Mouse (Mus musculus): ENCODE data around the gene 4921539E11Rik. TPM values are rescaled to one million over a fixed set of nuclear protein-coding genes. Genes with fewer than 3 reads are reported as not detected.
A peak's percentile ranks its signal among the peaks of the same experiment; 100 is the strongest.

Gene 4921539E11Rik
- polyA plus RNA-seq (2012), result not detected in 2 replicates

DNA sequence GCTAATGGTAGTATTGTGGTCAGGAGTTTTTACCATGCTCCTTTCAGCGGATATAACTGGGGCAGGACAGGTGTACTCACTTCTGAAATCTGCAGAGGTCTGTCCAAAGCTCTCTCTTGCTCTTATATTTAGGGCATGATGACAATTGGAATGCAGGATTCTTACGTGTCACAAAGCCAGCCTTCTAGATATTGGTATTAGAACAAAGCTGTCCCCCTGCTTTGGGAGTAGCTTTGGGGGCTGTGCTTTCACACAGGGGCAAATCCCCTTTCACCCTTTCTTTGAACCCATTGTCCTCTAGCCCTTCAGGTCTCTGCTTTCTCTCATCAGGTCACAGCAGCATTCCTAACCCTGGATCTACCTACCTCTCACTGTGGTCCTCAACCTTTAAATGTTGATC, at the start of gene 4921539E11Rik:
Gene 4921539E11Rik, minus strand, starts transcription at position 101 of the 400 bp plus-strand sequence.
- H3K4me3 ChIP-seq (replicated peaks), result no peak within 1 kb of the TSS
- H3K27me3 ChIP-seq (ENCODE audit: control insufficient read depth), result no peaks in the 10 kb centered on the region

DNA sequence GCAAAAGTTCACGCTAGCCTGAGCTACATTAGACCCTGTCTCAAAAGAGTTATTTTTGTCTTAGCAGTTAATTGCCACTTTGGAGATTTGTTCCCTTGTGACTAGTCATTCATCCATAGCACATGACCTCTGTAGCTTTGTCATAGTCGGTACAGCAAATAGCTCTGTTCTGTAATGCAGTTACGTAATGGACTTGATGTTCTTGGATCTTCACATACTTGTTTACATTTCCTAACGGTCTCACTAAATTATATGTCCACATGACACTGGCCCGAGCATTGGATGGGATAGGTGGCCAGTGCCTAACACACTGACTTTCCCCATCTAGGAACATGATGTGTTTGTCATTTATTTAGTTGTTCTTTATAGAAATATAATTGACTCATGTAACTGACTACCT, 44.5 kb upstream of the 4921539E11Rik start:
- H3K27me3 ChIP-seq (ENCODE audit: control insufficient read depth), result no peaks in the 10 kb centered on the region
- H3K4me1 ChIP-seq (ENCODE audit: control insufficient read depth), result no peaks in the 10 kb centered on the region
- no peak overlapping the region for H3K4me3 ChIP-seq (replicated peaks)
- TF ChIP-seq TAL1 (IDR thresholded peaks at IDR 0.05; ENCODE audit: low read length), result no peak
- TF ChIP-seq GATA1 (IDR thresholded peaks at IDR 0.05; ENCODE audit: low read length), result no peak
- H3K9me3 ChIP-seq (ENCODE audit: control insufficient read depth, low read length), result no peaks in the 10 kb centered on the region
- peaks cover 15% of the 10 kb centered on the region for H3K36me3 ChIP-seq (ENCODE audit: control insufficient read depth)

More for the DNA sequence above, at the start of gene 4921539E11Rik:
- H3K4me1 ChIP-seq (ENCODE audit: control insufficient read depth), result no peaks in the 10 kb centered on the region
- TF ChIP-seq TAL1 (IDR thresholded peaks at IDR 0.05; ENCODE audit: low read length), result no peak
- no peak for TF ChIP-seq GATA1 (IDR thresholded peaks at IDR 0.05; ENCODE audit: low read length)
- H3K9me3 ChIP-seq (ENCODE audit: control insufficient read depth, low read length), result no peaks in the 10 kb centered on the region
- no peaks in the 10 kb centered on the region for H3K36me3 ChIP-seq (ENCODE audit: control insufficient read depth)

DNA sequence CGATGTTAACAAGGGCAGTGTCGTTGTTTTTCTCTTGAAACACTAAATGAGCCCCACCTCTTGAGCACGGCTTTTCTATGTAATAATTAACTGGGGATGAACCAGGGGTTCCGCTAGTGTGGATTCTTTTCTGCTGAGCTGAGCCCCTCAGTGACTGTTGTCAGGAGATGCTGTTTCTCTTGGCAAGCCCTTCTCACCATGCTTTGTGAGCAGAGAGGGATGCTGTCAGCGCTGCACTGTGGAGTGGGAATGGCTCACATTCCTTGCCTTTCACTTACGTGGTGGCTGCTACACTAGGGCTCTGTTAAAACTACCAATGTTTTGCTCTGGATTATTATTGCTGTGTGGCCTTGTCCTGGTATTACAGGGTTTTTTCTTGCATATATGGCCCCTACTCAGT, 38.7 kb upstream of the 4921539E11Rik start:
- no peaks in the 10 kb centered on the region for H3K9me3 ChIP-seq (ENCODE audit: control insufficient read depth, low read length)
- no peak overlapping the region for H3K4me3 ChIP-seq (replicated peaks)
- no peaks in the 10 kb centered on the region for H3K27me3 ChIP-seq (ENCODE audit: control insufficient read depth)
- no peaks in the 10 kb centered on the region for H3K4me1 ChIP-seq (ENCODE audit: control insufficient read depth)
- TF ChIP-seq TAL1 (IDR thresholded peaks at IDR 0.05; ENCODE audit: low read length), result no peak
- H3K36me3 ChIP-seq (ENCODE audit: control insufficient read depth), result peaks cover 17% of the 10 kb centered on the region

DNA sequence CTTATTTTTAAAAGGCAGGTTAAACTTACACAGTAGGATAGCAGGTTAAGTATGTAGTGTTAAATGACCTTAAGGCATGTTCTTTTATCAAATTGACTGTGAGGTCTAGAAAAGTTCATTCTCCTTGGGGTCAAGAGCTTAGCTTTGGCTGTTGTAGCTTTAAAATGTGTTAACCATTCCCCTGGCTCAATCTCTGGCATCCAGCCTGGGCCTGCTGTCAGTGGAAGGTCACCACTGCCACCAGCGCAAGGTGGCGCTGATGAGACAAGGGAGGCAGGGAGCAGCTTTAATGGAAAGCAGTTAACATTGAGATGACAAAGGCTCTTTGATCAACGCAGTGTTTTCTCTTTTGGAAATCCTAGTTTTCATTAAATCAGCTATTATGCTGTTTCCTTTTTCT, 36.3 kb upstream of the 4921539E11Rik start:
- no peaks in the 10 kb centered on the region for H3K27me3 ChIP-seq (ENCODE audit: control insufficient read depth)
- no peaks in the 10 kb centered on the region for H3K9me3 ChIP-seq (ENCODE audit: control insufficient read depth, low read length)
- no peak for TF ChIP-seq TAL1 (IDR thresholded peaks at IDR 0.05; ENCODE audit: low read length)
- no peak for TF ChIP-seq GATA1 (IDR thresholded peaks at IDR 0.05; ENCODE audit: low read length)
- H3K4me3 ChIP-seq (replicated peaks), result no peak overlapping the region
- peaks cover 10% of the 10 kb centered on the region for H3K36me3 ChIP-seq (ENCODE audit: control insufficient read depth)
- no peaks in the 10 kb centered on the region for H3K4me1 ChIP-seq (ENCODE audit: control insufficient read depth)

DNA sequence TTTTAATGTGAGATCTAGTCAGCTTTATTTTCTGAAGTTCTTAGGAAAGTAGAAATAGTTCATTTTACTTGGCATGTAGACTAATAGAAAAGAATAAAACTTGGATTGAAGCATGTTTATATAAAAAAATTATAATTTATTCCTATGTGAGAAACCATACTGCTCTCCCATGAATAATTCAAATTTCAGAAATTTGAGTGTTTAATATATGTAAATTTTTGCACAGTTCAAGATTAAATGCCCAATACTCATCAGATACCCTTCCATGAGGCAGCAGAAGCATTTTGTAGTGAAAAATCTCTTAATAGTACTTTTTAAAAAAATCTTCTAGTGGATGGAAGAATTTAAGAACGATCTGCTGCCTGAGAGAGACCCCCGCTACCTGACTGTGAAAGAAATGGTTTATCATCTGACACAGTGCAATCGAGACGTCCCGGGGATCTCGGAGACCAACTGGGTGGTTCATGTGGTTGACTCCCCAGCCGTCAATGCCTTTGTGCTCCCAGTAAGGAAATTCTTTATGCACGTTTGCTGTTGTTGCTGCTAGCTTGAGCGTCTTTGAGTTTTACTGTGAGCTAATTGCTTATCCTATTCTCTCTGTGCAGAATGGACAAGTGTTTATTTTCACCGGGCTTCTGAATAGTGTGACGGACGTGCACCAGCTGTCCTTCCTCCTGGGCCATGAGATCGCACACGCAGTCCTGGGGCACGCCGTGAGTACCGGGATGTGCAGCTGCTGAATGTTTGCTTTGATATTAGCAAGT, 34.2 kb upstream of the 4921539E11Rik start:
- Histone ChIP-seq H3K9me3 (ENCODE audit: control insufficient read depth, low read length) (no peaks in the 10 kb centered on the region), H3K4me3 (replicated peaks) (no peak overlapping the region), H3K27me3 (ENCODE audit: control insufficient read depth) (no peaks in the 10 kb centered on the region), H3K36me3 (ENCODE audit: control insufficient read depth) (peaks cover 7% of the 10 kb centered on the region), H3K4me1 (ENCODE audit: control insufficient read depth) (no peaks in the 10 kb centered on the region)
- no peak for TF ChIP-seq TAL1 (IDR thresholded peaks at IDR 0.05; ENCODE audit: low read length)
- TF ChIP-seq GATA1 (IDR thresholded peaks at IDR 0.05; ENCODE audit: low read length), result no peak

DNA sequence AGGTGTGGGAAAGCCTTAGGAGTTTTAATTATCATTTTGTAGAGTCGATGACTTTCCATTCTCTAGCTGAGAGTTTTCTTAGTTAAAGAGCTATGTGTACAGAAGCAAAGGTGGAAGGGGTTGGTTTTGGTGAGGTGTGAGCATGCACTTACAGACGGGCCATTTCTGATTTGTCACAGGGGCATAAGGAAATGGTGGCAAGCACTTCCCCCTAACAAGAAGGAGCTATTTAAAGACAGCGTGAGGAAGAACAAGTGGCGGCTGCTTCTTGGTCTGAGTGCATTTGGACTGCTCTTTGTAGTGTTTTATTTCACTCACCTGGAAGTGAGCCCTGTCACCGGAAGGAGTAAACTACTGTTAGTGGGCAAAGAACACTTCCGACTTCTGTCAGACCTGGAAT, 30.8 kb upstream of the 4921539E11Rik start:
- Histone ChIP-seq H3K4me1 (ENCODE audit: control insufficient read depth) (no peaks in the 10 kb centered on the region), H3K36me3 (ENCODE audit: control insufficient read depth) (peaks cover 10% of the 10 kb centered on the region), H3K4me3 (replicated peaks) (no peak overlapping the region), H3K27me3 (ENCODE audit: control insufficient read depth) (no peaks in the 10 kb centered on the region), H3K9me3 (ENCODE audit: control insufficient read depth, low read length) (no peaks in the 10 kb centered on the region)
- TF ChIP-seq TAL1 (IDR thresholded peaks at IDR 0.05; ENCODE audit: low read length) (no peak), GATA1 (IDR thresholded peaks at IDR 0.05; ENCODE audit: low read length) (no peak)

DNA sequence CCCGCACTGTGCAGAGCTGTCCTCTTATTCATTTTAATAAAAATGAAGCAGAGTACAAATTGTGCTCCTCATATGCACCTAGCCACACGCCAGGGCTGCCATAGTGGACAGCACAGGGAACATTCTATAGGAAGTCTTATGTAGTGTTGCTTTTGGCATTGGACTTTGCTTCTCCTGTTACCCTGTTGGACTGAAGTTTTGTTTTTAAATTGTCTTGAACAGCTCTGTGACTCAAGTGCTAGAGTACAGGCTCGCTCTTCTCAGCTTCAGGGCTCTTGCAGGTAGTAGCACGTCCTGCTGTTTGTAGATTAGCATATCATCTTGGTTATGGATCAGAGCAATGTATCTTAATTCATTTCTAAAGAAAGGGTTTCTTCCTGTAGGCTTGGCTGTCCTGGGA, 25.2 kb upstream of the 4921539E11Rik start:
- peaks cover 3% of the 10 kb centered on the region; the same call in 1 of the 2 replicates for H3K36me3 ChIP-seq (ENCODE audit: control insufficient read depth)
- no peak overlapping the region for H3K4me3 ChIP-seq (replicated peaks)
- no peak for TF ChIP-seq TAL1 (IDR thresholded peaks at IDR 0.05; ENCODE audit: low read length)
- no peak for TF ChIP-seq GATA1 (IDR thresholded peaks at IDR 0.05; ENCODE audit: low read length)
- peaks cover 21% of the 10 kb centered on the region for H3K4me1 ChIP-seq (ENCODE audit: control insufficient read depth)
- H3K27me3 ChIP-seq (ENCODE audit: control insufficient read depth), result no peaks in the 10 kb centered on the region
- no peaks in the 10 kb centered on the region for H3K9me3 ChIP-seq (ENCODE audit: control insufficient read depth, low read length)

DNA sequence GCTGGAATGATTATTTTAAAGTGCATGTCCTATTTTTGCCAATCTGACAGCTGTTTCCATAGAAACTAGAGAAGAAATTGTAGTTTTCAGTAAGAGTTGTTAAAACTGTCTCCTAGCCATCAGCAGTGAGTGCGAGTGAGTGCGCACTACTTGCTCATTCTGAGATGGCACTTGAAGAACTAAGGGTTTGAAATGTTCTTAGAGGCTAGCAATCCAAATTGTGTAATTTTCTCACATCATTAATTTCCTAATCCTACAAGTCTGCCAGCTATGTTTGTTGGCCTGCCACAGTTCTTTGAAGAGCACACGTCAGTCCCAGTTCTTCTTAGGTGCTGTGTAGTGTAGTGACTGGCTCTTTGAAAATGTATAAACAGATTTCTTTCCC, 23.9 kb upstream of the 4921539E11Rik start:
- Histone ChIP-seq H3K27me3 (ENCODE audit: control insufficient read depth) (no peaks in the 10 kb centered on the region), H3K4me1 (ENCODE audit: control insufficient read depth) (peaks cover 21% of the 10 kb centered on the region), H3K36me3 (ENCODE audit: control insufficient read depth) (peaks cover 3% of the 10 kb centered on the region; the same call in 1 of the 2 replicates), H3K4me3 (replicated peaks) (peak overlapping the region; percentile 90), H3K9me3 (ENCODE audit: control insufficient read depth, low read length) (no peaks in the 10 kb centered on the region)
- TF ChIP-seq GATA1 (IDR thresholded peaks at IDR 0.05; ENCODE audit: low read length) (no peak), TAL1 (IDR thresholded peaks at IDR 0.05; ENCODE audit: low read length) (no peak)

DNA sequence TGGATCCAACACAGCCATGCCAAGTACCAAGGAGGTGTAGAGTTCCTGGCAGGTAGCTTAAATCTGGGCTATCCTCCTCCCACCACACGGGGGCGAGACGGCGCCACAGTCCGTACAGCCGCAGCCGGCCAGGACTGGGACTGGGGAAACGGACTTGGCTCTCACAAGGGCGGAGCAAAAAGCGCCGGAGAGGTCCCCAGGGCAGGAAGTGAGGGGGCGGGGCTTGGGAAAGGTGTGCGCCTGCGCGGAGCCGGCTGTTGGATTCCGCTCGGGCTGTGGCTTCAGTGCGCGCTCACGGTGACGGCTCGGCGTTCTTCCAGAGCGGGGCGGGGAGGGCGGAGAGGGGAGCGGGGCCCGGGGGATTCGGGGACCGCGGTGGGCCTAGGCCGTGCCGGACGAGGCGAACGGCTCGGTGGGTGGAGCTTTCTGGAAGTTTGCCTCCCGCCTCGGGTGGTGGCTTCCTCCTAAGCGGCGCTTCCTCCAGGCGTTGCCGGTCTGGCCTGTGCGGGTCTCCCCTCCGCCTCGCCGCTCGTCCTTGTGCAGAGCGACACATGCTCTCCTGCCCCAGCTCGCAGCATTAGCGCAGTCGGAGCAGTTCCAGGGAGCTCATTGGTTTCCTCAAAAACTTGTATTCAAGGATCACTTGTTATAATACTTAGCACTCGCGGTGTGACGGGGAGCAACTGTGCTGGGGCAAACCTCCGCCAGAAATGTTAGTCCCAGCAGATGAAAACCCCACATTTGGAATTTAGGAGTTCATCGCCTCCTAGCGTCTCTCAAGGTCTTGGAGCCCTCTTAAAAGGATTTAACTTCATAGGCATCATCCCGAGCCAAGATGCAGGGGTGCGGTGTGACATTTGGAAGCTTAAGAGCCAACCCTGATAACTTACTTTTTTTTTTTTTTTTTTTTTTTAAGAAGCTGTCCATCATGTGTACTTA, 23.2 kb upstream of the 4921539E11Rik start, which contains the start of gene Oma1:
Gene Oma1, plus strand, starts transcription at position 226 of the 939 bp plus-strand sequence.
- no peaks in the 10 kb centered on the region for H3K36me3 ChIP-seq (ENCODE audit: control insufficient read depth)
- H3K4me1 ChIP-seq (ENCODE audit: control insufficient read depth), result peaks cover 21% of the 10 kb centered on the region
- TF ChIP-seq GATA1 (IDR thresholded peaks at IDR 0.05; ENCODE audit: low read length) (no peak), TAL1 (IDR thresholded peaks at IDR 0.05; ENCODE audit: low read length) (no peak)
- no peaks in the 10 kb centered on the region for H3K9me3 ChIP-seq (ENCODE audit: control insufficient read depth, low read length)
- no peaks in the 10 kb centered on the region for H3K27me3 ChIP-seq (ENCODE audit: control insufficient read depth)
- peak within 1 kb of the TSS; percentile 90 for H3K4me3 ChIP-seq (replicated peaks)
